Mouse (Mus musculus) A20 (cell line): Measurements from ENCODE around the gene Nmrk1.
A peak's percentile ranks its signal among the peaks of the same experiment; 100 is the strongest.

Experiments used
- DNase-seq: peaks from one replicate; pipeline ENCODE4 v3.0.0-alpha.2; 2011; ENCODE audit warnings: low read depth, low spot score

The Nmrk1 gene

DNA sequence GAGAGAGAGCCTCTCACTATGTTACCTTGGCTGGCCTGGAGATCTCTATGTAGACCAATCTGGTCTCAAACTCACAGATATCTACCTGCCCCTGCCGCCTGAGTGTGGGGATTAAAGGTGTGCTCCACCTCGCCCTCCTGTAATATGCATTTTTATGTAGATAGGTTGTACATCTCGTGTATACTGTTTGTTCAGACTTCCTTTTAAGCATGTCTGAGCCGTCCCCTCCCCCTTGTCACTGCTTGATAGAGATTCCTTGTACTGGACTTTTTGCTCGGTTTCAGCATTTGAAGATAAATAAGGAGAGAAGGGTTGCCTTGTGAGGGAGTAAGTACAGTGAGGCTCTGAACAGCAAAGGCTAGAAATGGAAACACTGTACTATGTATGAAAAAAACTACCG lies 21.3 kb downstream of the Nmrk1 start:
- no peak for DNase-seq

- DNase-seq, result no peak
Measured at GRCm38 (mm10) chr19:18654330-18654729, 22.6 kb downstream of the Nmrk1 start.

DNA sequence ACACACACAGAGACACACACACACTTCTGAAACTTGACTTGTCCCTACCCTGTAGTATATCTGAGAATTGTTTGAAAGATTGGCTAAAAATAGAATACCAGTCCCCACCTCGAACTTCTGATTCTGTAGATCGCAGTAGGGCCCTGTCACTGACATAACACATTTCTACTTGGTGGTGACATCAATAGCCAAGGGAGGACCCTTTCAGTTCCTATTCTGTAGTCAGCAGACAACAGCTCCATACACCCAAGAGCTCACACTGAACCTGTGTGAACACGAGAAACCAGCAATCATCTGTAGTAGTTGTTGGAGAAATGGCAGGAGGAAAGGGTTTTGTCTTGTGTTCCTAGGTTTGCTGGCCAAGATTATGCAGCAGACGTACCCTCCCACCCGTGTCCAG lies 23.2 kb downstream of the Nmrk1 start:
- DNase-seq, result no peak

GRCm38 (mm10) chr19:18655999-18656398 lies 24.2 kb downstream of the Nmrk1 start:
- DNase-seq, result no peak

GRCm38 (mm10) chr19:18658473-18658872 lies 26.7 kb downstream of the Nmrk1 start:
- no peak for DNase-seq

- DNase-seq, result no peak
Measured at GRCm38 (mm10) chr19:18659349-18659748, 27.6 kb downstream of the Nmrk1 start.

GRCm38 (mm10) chr19:18660466-18660865 lies 28.7 kb downstream of the Nmrk1 start:
- no peak for DNase-seq

- no peak for DNase-seq
Measured at GRCm38 (mm10) chr19:18661683-18662082, 29.9 kb downstream of the Nmrk1 start.

DNA sequence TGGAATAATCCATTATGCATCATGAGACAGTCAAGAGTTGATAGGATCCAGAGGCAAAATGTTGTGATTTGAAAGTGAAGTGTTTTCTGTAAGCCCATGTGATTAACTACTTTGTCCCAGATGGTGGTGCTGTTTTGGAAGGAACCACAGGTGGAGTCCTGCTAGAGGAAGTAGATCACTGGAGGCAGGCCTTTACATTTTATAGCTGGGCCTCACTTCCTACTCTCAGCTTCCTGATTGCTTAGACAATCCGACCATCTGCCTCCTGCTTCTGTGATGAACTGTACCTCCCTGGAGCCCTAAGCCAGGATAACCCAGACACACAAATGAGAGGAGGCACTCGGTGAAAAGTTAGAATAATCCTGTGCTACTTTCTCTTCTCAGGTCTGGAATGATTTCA lies 32.2 kb downstream of the Nmrk1 start:
- DNase-seq, result peak; percentile 68

DNA sequence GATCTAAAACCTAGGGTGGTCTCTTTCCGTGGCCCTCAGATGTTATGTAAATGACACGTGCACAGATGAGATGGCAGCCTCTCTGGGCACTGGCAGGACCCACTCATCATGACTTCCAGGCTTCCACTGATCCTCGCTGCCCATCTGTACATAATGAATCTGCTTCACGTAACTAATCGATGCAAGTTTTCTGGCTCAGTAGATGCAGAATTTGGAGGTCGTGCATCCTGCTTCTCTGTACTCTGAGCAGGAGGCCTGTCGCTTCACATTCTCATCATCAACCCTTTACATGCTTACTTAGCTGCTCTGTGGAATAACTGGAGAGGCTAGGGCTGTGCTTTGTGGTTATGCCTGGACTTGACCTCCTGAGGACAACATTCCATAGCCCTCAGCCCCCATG lies 35.2 kb downstream of the Nmrk1 start:
- no peak for DNase-seq

DNA sequence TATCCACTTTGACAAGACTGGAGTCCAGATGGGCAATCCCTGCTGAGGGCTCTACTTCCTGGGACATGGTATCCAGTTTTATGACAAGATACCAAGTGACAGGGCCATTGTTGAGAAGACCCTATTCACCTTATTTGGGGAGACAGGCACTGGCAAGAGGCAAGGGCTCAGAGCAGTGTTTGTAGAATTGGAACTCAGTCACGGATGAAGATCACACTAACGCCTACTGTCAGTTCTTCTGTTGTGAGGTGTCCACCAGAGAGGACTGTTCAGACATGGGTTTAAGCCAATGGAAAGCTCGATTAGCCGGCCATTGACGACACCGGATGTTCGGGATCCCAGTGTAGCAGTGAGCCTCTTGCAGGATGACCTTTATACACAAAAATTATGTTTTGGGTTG lies 37.8 kb downstream of the Nmrk1 start:
- DNase-seq, result no peak

DNA sequence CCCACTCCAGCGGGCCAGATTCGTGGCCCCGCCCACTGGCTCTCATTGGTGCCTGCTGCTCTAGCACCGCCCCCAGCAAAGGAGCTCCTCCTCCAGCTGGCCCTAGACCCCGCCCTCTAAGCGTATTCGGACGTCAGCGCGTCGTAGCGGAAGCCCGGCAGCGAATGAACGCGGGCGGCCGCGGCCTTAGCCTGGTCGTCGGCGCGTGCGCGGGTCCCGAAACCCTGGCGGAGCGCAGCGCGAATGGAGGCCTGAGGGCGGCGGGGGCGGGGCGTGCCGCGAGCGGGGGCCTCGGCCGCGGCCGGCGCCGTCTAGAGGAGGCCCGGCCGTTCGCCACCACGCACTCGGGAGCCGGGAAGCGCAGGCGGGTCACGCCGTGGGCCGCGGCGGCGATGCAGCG lies 38.9 kb downstream of the Nmrk1 start, which contains the start of gene Carnmt1:
TSS of gene Carnmt1 (plus strand) at position 157 of the 400 bp plus-strand sequence.
- peak; percentile 98 for DNase-seq

DNA sequence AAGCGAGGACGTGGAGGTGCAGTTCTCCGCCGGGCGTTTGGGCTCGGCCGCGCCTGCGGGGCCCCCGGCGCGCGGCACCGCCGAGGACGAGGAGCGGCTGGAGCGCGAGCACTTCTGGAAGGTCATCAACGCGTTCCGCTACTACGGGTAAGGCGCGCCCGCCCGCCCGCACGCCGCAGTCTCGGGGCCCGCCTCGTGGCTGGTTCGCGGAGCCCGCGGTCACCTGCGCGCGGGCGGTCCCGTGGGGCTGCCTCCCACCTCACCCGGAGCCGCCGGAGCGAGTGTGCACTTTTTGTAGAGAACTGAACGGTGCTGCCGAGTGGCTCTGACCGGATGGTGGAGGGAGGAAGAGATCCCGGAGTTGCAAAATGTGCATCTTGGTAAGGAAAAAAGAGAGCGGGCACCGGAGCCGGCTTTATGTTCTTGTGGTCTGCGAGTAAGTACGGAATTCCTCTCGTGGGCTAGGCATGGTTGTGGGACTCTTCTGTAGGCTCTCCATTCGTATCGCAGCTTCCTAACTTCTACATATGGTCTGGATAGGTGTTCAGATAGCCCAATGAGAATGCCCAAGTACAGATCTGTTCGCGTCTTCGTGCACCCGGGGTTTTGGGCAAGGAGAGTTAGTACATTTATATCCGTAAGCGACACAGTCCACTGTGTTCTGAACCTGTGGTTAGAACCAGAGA lies 39.4 kb downstream of the Nmrk1 start:
- DNase-seq, result peak; percentile 70

DNA sequence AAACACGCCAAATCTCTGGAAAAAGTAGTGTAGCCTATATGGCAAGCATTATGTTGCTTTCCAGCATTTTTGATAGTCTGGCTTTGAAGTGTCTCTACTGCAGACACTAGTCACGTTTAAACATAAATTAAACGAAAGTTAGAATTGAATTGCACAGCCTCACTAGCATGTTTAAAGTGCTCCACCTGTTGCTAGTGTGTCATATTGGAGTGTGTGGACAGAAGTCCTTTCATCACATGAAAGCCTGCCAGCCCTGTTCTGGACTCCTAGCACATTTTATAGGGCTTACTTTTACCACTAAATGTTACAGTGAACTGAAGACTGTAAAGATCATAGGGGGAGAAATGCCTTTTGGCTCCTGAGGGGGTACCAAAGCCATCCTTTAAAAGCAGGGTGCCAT lies 40.7 kb downstream of the Nmrk1 start:
- peak; percentile 13 for DNase-seq

DNA sequence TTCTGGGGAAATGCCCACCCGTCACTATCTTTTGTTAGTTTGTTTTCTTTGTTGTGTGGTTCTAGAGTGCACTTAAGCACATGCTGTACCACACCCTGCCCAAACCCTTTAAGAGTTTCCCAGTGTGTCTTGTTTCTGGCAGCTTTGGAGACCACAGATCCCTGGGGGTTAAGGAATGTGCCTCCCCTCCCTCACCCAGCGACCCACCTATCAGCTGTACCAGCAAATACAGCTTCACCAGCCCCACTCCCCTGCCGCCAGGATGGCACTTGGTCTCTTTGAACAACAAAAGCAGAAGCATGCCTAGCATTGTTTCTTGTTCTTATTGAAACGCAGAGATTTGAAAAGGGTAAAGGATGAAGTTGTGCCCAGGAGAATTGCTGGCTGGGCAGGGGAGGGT lies 41.4 kb downstream of the Nmrk1 start:
- peak; percentile 13 for DNase-seq

DNA sequence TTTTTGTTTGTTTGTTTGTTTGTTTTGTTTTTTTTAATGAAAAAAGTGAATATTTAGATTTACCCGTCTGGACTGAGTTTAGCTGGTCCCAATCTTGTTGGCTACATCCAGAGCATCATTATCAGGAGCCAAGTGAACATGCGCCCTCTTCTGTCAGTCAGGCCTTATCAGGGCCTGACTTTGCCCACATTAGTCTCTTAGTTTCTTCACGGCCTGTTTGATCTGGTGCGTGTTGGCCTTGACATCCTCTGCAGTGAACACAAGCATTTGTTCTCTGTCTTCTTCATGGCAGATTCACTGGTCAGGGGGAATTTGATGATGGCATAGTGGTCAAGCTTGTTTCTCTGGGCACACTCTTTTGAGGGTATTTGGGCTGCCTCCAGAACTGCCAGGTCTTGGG lies 50.4 kb downstream of the Nmrk1 start:
- no peak for DNase-seq

DNA sequence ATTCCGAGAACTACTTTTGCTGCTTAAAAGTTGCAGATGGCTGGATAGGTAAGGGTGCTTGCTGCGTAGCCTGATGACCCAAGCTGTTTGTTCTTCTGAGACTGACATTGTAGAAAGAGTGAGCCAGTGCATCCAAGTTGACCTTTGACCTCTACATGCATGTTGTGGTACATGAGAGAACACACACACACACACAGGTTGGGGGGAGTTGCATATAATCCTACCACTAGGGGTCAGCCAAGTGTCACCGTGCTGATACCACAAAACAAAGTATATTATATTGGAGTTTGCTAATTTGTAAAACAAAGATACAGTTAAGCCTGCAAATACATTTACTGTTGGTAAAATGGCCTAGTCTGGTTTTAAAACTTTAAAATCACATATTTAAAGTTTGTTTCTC lies 55.8 kb downstream of the Nmrk1 start:
- peak; percentile 68 for DNase-seq

- DNase-seq, result no peak
Measured at GRCm38 (mm10) chr19:18692176-18692575, 60.4 kb downstream of the Nmrk1 start.

GRCm38 (mm10) chr19:18692768-18693167 lies 61.0 kb downstream of the Nmrk1 start:
- DNase-seq, result no peak

- DNase-seq, result no peak
Measured at GRCm38 (mm10) chr19:18695116-18695515, 63.4 kb downstream of the Nmrk1 start.

GRCm38 (mm10) chr19:18695552-18695951 lies 63.8 kb downstream of the Nmrk1 start:
- no peak for DNase-seq
